8 mouse cellular contexts compared by ENCODE assay signal in genomic region chrX:13281329-13282088, GRCm38 (mm10). TPM values are rescaled to one million over a fixed set of nuclear protein-coding genes. Genes with fewer than 3 reads are reported as not detected.
DNase-seq lines count a peak whose midpoint lies in the region; ATAC-seq and TF ChIP-seq lines count a peak whose summit lies in the region.

No protein-coding gene starts in this region.

- TF ChIP-seq CTCF in lung, embryonic 14.5 days (IDR thresholded peaks at IDR 0.05; ENCODE audit: low read depth): no peak
- no peak for TF ChIP-seq CTCF in olfactory bulb, adult 2 months (IDR thresholded peaks at IDR 0.05; ENCODE audit: insufficient read depth, low read depth, low read length)

- under 1% methylated on average over 44 of the region's 89 CpGs for WGBS in forebrain, embryonic 15.5 days
- WGBS in lung, embryonic 14.5 days: 1% methylated on average over 67 of the region's 89 CpGs
- WGBS in olfactory bulb, adult 2 months: 2% methylated on average over 58 of the region's 89 CpGs

- no peaks in the 10 kb centered on the region for H3K27me3 ChIP-seq in forebrain, embryonic 15.5 days
- no peaks in the 10 kb centered on the region for H3K27me3 ChIP-seq in lung, embryonic 14.5 days (ENCODE audit: insufficient read depth, low read length)

- ATAC-seq in forebrain, embryonic 15.5 days (replicated peaks): peak; percentile 80
- ATAC-seq in lung, embryonic 14.5 days (ENCODE audit: insufficient read depth): peak; percentile 69

- DNase-seq in ES-CJ7 (ENCODE audit: low read depth, low spot score): peak; percentile 58
- DNase-seq in cerebellum, adult 11-12 months: peak; percentile 76
- peak; percentile 49 to 85 for DNase-seq in heart, postnatal 36 days
- peak; percentile 38 to 49 for DNase-seq in layer of hippocampus, adult 8-10 months (ENCODE audit: low spot score in 2 of 2)
- DNase-seq in lung, embryonic 14.5 days: peak; percentile 80
- DNase-seq in thymus, adult 18-20 months: peak; percentile 16 to 35

- peak overlapping the region; percentile 74 for H3K4me2 ChIP-seq in forebrain, embryonic 15.5 days (replicated peaks)
- peak overlapping the region; percentile 80 for H3K4me2 ChIP-seq in lung, embryonic 14.5 days

- peak overlapping the region; percentile 97 for H3K4me3 ChIP-seq in forebrain, embryonic 15.5 days
- peak overlapping the region; percentile 84 for H3K4me3 ChIP-seq in lung, embryonic 14.5 days (ENCODE audit: low read depth, low read length)
- H3K4me3 ChIP-seq in olfactory bulb, adult 2 months (ENCODE audit: insufficient read depth, low read depth, low read length): peak overlapping the region; percentile 91

- no peak for TF ChIP-seq POLR2A in olfactory bulb, adult 2 months (IDR thresholded peaks at IDR 0.05; ENCODE audit: insufficient read depth, low read depth, low read length)

- peaks cover 18% of the 10 kb centered on the region for H3K36me3 ChIP-seq in forebrain, embryonic 15.5 days
- peaks cover 28% of the 10 kb centered on the region for H3K36me3 ChIP-seq in lung, embryonic 14.5 days (ENCODE audit: insufficient read depth)

- intact Hi-C loops in heart, postnatal 36 days (cut with DNase I): loop anchor here (2.0 to 10.0 kb wide), 5 partner anchors 39 to 517 kb away; partner anchors contain the start of gene Med14

- H3K4me1 ChIP-seq in forebrain, embryonic 15.5 days: peaks cover 31% of the 10 kb centered on the region
- no peaks in the 10 kb centered on the region for H3K4me1 ChIP-seq in lung, embryonic 14.5 days (ENCODE audit: insufficient read depth)
- peaks cover 3% of the 10 kb centered on the region for H3K4me1 ChIP-seq in olfactory bulb, adult 2 months (ENCODE audit: control insufficient read depth, insufficient read depth, low read length)

- H3K9me3 ChIP-seq in forebrain, embryonic 15.5 days: no peaks in the 10 kb centered on the region
- H3K9me3 ChIP-seq in lung, embryonic 14.5 days (ENCODE audit: low read depth, low read length): no peaks in the 10 kb centered on the region

- H3K9ac ChIP-seq in forebrain, embryonic 15.5 days (replicated peaks): peak overlapping the region; percentile 100
- peak overlapping the region; percentile 99 for H3K9ac ChIP-seq in lung, embryonic 14.5 days

- H3K27ac ChIP-seq in forebrain, embryonic 15.5 days (replicated peaks): peak overlapping the region; percentile 99
- H3K27ac ChIP-seq in lung, embryonic 14.5 days (ENCODE audit: low read depth): peak overlapping the region; percentile 99
- H3K27ac ChIP-seq in olfactory bulb, adult 2 months (ENCODE audit: insufficient read depth, low read depth, low read length): peak overlapping the region; percentile 100

RNA-seq across cellular contexts. Expression of gene Ddx3x, which starts 0.7 kb away (rescaled TPM):
- polyA plus RNA-seq in forebrain, embryonic 15.5 days (2015; fragmentation: Nextera tagmentation; extraction: Ambion mirVana): 124 and 127 TPM in 2 replicates
- total RNA-seq in heart, postnatal 36 days (2021): 100 to 1,000 TPM; 112 to 209 TPM
- total RNA-seq in layer of hippocampus, adult 8-10 months (2022): 100 to 1,000 TPM; 146 to 229 (median 193) TPM
- polyA plus RNA-seq in lung, embryonic 14.5 days (2014; fragmentation: Nextera tagmentation; extraction: Ambion mirVana): 145 and 164 TPM in 2 replicates
- 230 and 382 TPM in 2 replicates for polyA plus RNA-seq in olfactory bulb, adult 2 months (2012; ENCODE audit: insufficient read depth, insufficient read length, low replicate concordance, missing spikeins)

Comparison
In these comparisons a context has a peak if more than half of its experiments do, and no peak if none do; other contexts are left out.
1. Peak in every context shown above with its lines: DNase-seq, ATAC-seq, H3K4me3 ChIP-seq and H3K27ac ChIP-seq.
2. DNase-seq: peak in every context shown above with its lines; median percentile 80 in lung, embryonic 14.5 days; 76 in cerebellum, adult 11-12 months; 67 in heart, postnatal 36 days; 58 in ES-CJ7; 44 in layer of hippocampus, adult 8-10 months; 26 in thymus, adult 18-20 months.